Mouse (Mus musculus) ES-Bruce4 (cell line): ENCODE results near the gene Map3k6.

Experiments
- CTCF ChIP-seq: IDR thresholded peaks from one replicate; pipeline ENCODE4 v1.8.1; 2011; ENCODE audit warnings: low read depth, low read length
- EP300 ChIP-seq: IDR thresholded peaks from 2 replicates; pipeline ENCODE4 v1.6.1; 2011; ENCODE audit warnings: low read depth, low read length; ENCODE audit not compliant: insufficient read depth
- POLR2A ChIP-seq: IDR thresholded peaks from one replicate; pipeline ENCODE4 v1.8.1; 2011; ENCODE audit warnings: low read length; ENCODE audit not compliant: insufficient read depth

GRCm38 (mm10) chr4:133241910-133242309, 1.3 kb downstream of the Map3k6 start:
- no peak for TF ChIP-seq POLR2A
- no peak for TF ChIP-seq EP300
- no peak for TF ChIP-seq CTCF
